Mouse (Mus musculus): ENCODE results near the gene Rnf8.

DNA sequence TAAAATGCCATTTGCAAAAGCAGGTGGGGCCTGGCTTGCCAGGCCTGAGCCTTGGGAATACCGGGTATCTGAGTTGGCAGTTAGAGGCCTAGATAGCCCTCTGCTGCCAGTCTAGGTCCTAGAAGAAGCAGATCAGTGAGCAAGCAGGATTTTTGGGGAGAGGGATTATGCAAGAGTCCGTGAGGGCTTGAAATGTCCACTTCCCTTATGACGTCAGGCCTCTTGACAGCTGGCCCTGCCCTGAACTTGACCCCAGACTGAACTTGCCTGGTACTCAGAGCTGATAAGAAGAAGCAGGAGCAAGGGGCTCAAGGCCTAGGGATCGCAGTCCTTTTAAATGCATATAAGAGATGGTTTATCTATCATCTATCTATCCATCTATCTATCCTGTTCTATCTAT is 13.2 kb upstream of the Rnf8 start:
- no peak for TF ChIP-seq CTCF (IDR thresholded peaks at IDR 0.05; ENCODE audit: control insufficient read depth, insufficient read depth, insufficient replicate concordance, low read depth, low read length)
- no peak for TF ChIP-seq POLR2A (IDR thresholded peaks at IDR 0.05; ENCODE audit: control insufficient read depth, low read depth, low read length)
